Mouse (Mus musculus): ENCODE results near the gene Gabra2.

The Gabra2 gene

DNA sequence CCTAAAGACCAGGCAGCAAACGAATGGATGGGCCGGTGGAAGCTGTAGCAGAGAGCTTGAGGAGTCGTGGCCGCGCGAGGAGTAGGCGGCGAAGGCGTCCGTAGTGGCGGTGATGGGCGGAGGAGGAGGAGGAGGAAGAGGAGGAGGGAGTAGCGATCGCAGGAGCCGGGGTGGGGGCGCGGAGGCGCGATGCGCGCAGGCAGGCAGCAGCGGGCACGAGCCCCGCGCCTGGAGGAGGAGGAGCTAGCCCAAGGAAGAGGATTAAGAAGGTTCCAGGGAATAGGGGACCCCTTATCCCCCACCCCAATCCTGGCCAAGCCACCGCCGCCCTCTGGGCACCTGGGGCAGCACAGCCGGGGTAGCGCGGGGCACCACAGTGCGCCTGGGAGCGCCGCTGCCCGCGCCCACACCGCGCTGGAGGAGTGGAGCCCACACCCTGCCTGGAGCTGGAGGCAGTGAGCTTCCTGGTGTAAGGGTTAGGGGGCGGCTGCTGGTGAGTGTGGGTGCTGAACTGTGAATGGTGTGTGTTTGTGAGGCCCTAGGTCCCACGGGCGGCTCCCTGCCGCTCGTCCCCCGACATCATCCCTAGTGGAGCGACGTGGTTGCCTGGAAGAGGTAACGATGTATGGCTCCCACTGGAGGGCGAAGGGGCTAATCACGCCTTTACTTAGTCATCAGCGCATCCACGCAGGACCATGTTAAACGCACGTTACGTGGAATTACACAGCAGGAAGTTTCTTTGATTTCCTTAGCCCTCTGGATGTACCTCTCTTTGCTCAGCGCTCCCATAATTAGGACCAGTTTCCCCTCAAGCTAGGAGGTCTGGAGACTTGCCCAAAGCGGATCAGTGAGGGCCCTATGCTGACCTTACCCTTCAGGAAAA is at the start of gene Gabra2:
TSS of gene Gabra2 (minus strand) at position 125 of the 883 bp plus-strand sequence.
- peak; percentile 29 for DNase-seq

DNA sequence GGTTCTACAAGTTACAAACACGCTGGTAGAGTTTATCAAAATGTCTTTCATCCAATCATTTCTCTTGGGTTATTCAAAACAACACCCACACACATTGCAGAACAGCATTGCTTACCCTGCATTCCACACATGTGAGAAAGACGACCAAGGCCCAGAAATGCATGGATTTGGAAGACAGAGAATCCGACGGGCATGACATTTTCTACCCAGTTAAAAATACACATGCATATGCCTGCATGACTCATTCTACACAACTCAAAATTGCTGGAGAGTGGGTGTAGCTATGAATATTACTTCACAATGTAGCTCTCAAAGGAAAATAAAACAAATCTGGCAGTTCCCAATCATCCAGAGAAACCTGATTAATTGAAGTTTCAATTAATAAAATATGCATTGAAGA is 41.0 kb upstream of the Gabra2 start:
- no peak for DNase-seq

GRCm38 (mm10) chr5:71135840-71136239 is 40.2 kb upstream of the Gabra2 start:
- DNase-seq = no peak

- no peak for DNase-seq
Observed at GRCm38 (mm10) chr5:71127721-71128120, 32.1 kb upstream of the Gabra2 start.

GRCm38 (mm10) chr5:71115216-71115615 is 19.6 kb upstream of the Gabra2 start:
- no peak for DNase-seq

GRCm38 (mm10) chr5:71095180-71095579 is 469 bp downstream of the Gabra2 start:
- DNase-seq = no peak

GRCm38 (mm10) chr5:71094776-71095175 is 873 bp downstream of the Gabra2 start:
- no peak for DNase-seq

GRCm38 (mm10) chr5:71093807-71094206 is 1.8 kb downstream of the Gabra2 start:
- DNase-seq = no peak

GRCm38 (mm10) chr5:71092475-71092874 is 3.2 kb downstream of the Gabra2 start:
- DNase-seq = no peak

- DNase-seq = no peak
Observed at GRCm38 (mm10) chr5:71091926-71092325, 3.7 kb downstream of the Gabra2 start.

GRCm38 (mm10) chr5:71078861-71079260 is 16.8 kb downstream of the Gabra2 start:
- no peak for DNase-seq

DNA sequence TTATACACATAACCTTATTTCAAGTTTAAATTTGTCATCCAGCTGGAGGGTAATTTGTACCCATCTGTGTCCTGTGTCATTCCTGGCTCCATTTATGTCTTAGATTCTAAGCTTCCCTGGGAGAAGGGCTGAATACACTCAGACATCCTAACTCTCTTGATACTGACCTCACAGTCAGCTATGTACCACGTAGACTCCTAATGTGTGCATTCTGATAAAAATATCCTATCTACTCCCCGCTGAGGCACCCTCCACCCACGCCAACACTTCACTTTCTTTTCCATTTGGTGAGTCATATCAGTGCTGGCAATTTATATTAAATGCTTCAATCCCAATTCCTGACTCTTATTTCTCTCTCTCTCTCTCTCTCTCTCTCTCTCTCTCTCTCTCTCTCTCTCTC is 34.0 kb downstream of the Gabra2 start:
- no peak for DNase-seq

DNA sequence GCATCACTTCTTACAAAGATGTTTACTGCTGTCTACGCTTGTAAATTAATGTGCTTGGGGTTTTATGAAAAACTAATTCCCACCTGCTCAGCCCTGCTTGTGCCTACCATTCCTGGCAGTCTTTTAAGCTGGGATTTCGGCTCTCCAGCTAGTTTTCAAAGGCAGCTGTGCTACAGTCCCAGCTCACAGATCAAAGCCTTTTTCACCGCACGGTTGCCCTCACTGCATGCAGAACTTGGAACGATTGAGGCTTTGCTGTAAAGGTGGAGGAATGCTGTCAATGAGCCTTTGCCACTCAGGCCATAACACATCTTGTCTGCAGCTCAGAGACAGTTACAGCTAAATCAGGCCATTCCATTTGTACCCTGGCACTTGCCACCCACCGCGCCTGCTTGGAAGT is 37.6 kb downstream of the Gabra2 start:
- no peak for DNase-seq

GRCm38 (mm10) chr5:71037352-71037751 is 58.3 kb downstream of the Gabra2 start:
- no peak for DNase-seq

GRCm38 (mm10) chr5:71025956-71026355 is 69.7 kb downstream of the Gabra2 start:
- DNase-seq = no peak

DNA sequence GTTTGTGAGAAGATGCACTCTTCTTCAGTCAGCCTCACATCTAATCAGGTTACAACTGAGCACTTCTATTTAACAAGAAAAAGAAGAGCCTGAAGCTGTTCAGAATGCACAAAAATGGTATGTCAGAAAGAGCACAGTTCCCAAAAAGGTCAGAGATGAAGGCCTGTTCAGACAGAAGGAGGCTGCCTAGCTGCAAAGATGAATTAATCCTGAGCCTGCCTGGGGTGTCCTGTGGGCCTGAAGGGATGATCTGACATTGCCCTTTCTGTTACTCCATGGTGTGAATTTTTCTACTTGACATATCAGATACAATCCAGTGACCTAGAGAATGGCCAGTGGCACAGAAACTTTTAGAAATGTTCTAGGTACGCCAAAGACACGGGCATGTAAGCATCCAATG is 83.9 kb downstream of the Gabra2 start:
- no peak for DNase-seq

DNA sequence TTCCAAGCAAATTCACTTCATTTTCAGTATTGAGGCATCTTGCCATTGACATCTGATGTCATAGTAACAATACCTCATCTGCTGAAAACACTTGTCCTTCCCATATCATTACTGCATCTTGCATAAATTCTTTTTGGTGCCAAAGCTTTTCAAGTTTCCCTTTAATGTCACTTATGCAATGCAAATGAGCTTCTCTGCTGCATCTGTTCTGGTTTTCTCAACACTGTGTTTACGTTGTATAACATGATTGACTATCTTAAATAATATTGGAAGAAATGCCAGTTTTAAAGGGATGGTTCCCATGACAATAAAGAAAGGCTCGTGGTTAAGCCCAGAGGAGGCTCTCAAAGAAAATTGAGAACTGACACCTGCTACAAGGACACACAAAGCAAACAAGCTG is 84.4 kb downstream of the Gabra2 start:
- no peak for DNase-seq

GRCm38 (mm10) chr5:71010797-71011196 is 84.9 kb downstream of the Gabra2 start:
- no peak for DNase-seq

GRCm38 (mm10) chr5:70995617-70996325 is 99.9 kb downstream of the Gabra2 start:
- DNase-seq = peak; percentile 12

DNA sequence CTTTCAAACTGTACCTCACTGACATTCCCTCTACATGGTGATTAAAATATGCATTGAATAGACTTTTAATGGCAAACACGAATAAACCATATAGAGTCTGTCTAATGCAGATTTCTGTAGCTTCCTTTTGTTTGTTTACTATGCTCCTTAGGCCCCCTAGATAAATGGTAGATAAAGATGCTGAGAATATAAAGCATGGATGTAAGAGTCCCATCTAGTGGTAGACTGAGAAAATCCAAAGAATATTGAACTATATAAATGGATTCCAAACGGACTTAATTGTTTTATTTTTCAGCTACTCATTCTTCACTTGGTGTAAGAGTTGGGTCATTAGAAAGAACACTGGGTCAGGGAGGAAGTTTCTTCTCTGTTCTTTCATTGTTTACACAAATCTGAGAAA is 102.4 kb downstream of the Gabra2 start:
- DNase-seq = no peak

GRCm38 (mm10) chr5:70990891-70991290 is 104.8 kb downstream of the Gabra2 start:
- DNase-seq = no peak

All from cerebellum, adult 9-10 months (tissue).